Mouse (Mus musculus): Measurements from ENCODE around the gene Noc3l.

DNA sequence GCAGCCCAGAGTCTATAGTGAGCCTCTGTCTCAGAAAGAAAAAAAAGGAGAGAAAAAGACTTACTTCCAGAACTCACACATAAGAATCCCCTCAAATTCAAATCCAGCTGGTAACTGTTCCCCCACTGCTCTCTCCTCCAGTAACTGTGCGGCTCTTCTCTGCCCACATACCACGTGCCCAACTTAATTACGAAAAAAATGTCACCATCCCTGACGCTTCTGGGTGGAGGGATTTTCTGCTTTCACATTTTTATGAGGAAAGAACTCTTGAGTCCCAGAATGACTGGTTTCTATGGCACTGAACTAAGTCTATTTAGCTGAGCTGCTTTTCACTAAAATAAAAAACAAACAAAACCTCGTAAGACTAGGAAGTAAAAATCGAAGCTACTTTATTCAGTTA lies 31.3 kb downstream of the Noc3l start:
- no peak for TF ChIP-seq CTCF (IDR thresholded peaks at IDR 0.05; ENCODE audit: low read depth, low read length)
- TF ChIP-seq POLR2A (IDR thresholded peaks at IDR 0.05; ENCODE audit: borderline replicate concordance, low read depth, low read length), result no peak
